Mouse (Mus musculus): ENCODE results near the gene Mrpl16. TPM values are rescaled to one million over a fixed set of nuclear protein-coding genes. Genes with fewer than 3 reads are reported as not detected.

Mrpl16 gene
- polyA plus RNA-seq (2012; rRNA removed), result 32.7 and 34.8 TPM in 2 replicates

GRCm38 (mm10) chr19:11770205-11770892, at the start of gene Mrpl16:
Gene Mrpl16, plus strand, starts transcription at chr19:11770391.

GRCm38 (mm10) chr19:11747298-11747697, 22.9 kb upstream of the Mrpl16 start, which contains the start of gene Gif:
Gene Gif, plus strand, starts transcription at chr19:11747554.

GRCm38 (mm10) chr19:11819143-11819700, 49.0 kb downstream of the Mrpl16 start, which contains the start of gene Stx3:
Gene Stx3, minus strand, starts transcription at chr19:11819403.

Other genes with a start within 250 kb of the Mrpl16 start
- 0.06 and 0.20 TPM in 2 replicates for gene Ms4a4d, start 233.6 kb upstream of the Mrpl16 start, polyA plus RNA-seq (2012; rRNA removed)
- gene Ms4a6d, start 165.5 kb upstream of the Mrpl16 start, polyA plus RNA-seq (2012; rRNA removed), result 3.3 and 4.4 TPM in 2 replicates
- gene Ms4a2, start 146.7 kb upstream of the Mrpl16 start, polyA plus RNA-seq (2012; rRNA removed), result 0.05 and 0.15 TPM in 2 replicates
- 0.14 and 0.24 TPM in 2 replicates for gene Ms4a3, start 129.5 kb upstream of the Mrpl16 start, polyA plus RNA-seq (2012; rRNA removed)
- not detected in 2 replicates for gene Oosp2, start 109.8 kb upstream of the Mrpl16 start, polyA plus RNA-seq (2012; rRNA removed)
- not detected in 2 replicates for gene Oosp1, start 79.2 kb upstream of the Mrpl16 start, polyA plus RNA-seq (2012; rRNA removed)
- gene Oosp3, start 73.3 kb upstream of the Mrpl16 start, polyA plus RNA-seq (2012; rRNA removed), result not detected in 2 replicates
- gene Gif, start 22.8 kb upstream of the Mrpl16 start, polyA plus RNA-seq (2012; rRNA removed), result not detected in 2 replicates
- 27.9 and 31.0 TPM in 2 replicates for gene Stx3, start 49.0 kb downstream of the Mrpl16 start, polyA plus RNA-seq (2012; rRNA removed)
- gene Olfr1417, start 68.8 kb downstream of the Mrpl16 start, polyA plus RNA-seq (2012; rRNA removed), result not detected in 2 replicates
- gene Olfr1418, start 90.7 kb downstream of the Mrpl16 start, polyA plus RNA-seq (2012; rRNA removed), result not detected in 2 replicates
- 0.06 TPM in 1 of 2 replicates, not detected in the other for gene Olfr1419, start 104.7 kb downstream of the Mrpl16 start, polyA plus RNA-seq (2012; rRNA removed)
- gene Olfr1420, start 116.2 kb downstream of the Mrpl16 start, polyA plus RNA-seq (2012; rRNA removed), result not detected in 2 replicates
- 31.4 and 33.7 TPM in 2 replicates for gene Patl1, start 142.0 kb downstream of the Mrpl16 start, polyA plus RNA-seq (2012; rRNA removed)
- gene Osbp, start 195.6 kb downstream of the Mrpl16 start, polyA plus RNA-seq (2012; rRNA removed), result 34.8 and 35.5 TPM in 2 replicates

All from central nervous system, embryonic 14 days (tissue).